Mouse (Mus musculus): ENCODE measurements at regions not wholly inside any gene's neighbourhood (a gene's known extent, or its start where the extent isn't known, plus 50 kb on each side); places are given as distances from the start of the nearest gene placed in this dataset.

- H3K4me1 ChIP-seq (ENCODE audit: control insufficient read depth, insufficient read depth, low read length), result no peaks in the 10 kb centered on the region
- 96% methylated on average over 2 of the region's 2 CpGs for WGBS
- H3K27ac ChIP-seq (ENCODE audit: low read length), result no peak overlapping the region
- ATAC-seq, result no peak
- no peaks in the 10 kb centered on the region for H3K9me3 ChIP-seq (replicated peaks; ENCODE audit: control insufficient read depth, low read length, poor library complexity, severe bottlenecking)
- no peaks in the 10 kb centered on the region for H3K27me3 ChIP-seq (ENCODE audit: control insufficient read depth, insufficient read depth, low read depth, low read length)
- H3K4me2 ChIP-seq (ENCODE audit: low read length), result no peak overlapping the region
- no peaks in the 10 kb centered on the region for H3K36me3 ChIP-seq (ENCODE audit: control insufficient read depth, insufficient read depth, low read length)
- no peak overlapping the region for H3K4me3 ChIP-seq (ENCODE audit: low read depth, low read length)
- H3K9ac ChIP-seq (ENCODE audit: low read depth, low read length), result no peak overlapping the region
Measured at GRCm38 (mm10) chr9:5761215-5761614, 407.2 kb upstream of the Pdgfd start.

GRCm38 (mm10) chr9:5769927-5770326 lies 398.5 kb upstream of the Pdgfd start:
- 84% methylated on average over 2 of the region's 2 CpGs for WGBS
- Histone ChIP-seq H3K27me3 (ENCODE audit: control insufficient read depth, insufficient read depth, low read depth, low read length) (no peaks in the 10 kb centered on the region), H3K27ac (ENCODE audit: low read length) (no peak overlapping the region), H3K9ac (ENCODE audit: low read depth, low read length) (no peak overlapping the region), H3K4me1 (ENCODE audit: control insufficient read depth, insufficient read depth, low read length) (no peaks in the 10 kb centered on the region), H3K36me3 (ENCODE audit: control insufficient read depth, insufficient read depth, low read length) (no peaks in the 10 kb centered on the region), H3K4me2 (ENCODE audit: low read length) (no peak overlapping the region), H3K4me3 (ENCODE audit: low read depth, low read length) (no peak overlapping the region), H3K9me3 (replicated peaks; ENCODE audit: control insufficient read depth, low read length, poor library complexity, severe bottlenecking) (no peaks in the 10 kb centered on the region)
- ATAC-seq, result no peak

GRCm38 (mm10) chr9:5771158-5771557 lies 397.2 kb upstream of the Pdgfd start:
- peak; percentile 78; the same call in 1 of the 2 replicates for ATAC-seq
- no peaks in the 10 kb centered on the region for H3K9me3 ChIP-seq (replicated peaks; ENCODE audit: control insufficient read depth, low read length, poor library complexity, severe bottlenecking)
- no peak overlapping the region for H3K4me2 ChIP-seq (ENCODE audit: low read length)
- no peak overlapping the region for H3K9ac ChIP-seq (ENCODE audit: low read depth, low read length)
- no peaks in the 10 kb centered on the region for H3K4me1 ChIP-seq (ENCODE audit: control insufficient read depth, insufficient read depth, low read length)
- H3K36me3 ChIP-seq (ENCODE audit: control insufficient read depth, insufficient read depth, low read length), result no peaks in the 10 kb centered on the region
- H3K27me3 ChIP-seq (ENCODE audit: control insufficient read depth, insufficient read depth, low read depth, low read length), result no peaks in the 10 kb centered on the region
- no peak overlapping the region for H3K27ac ChIP-seq (ENCODE audit: low read length)
- no peak overlapping the region for H3K4me3 ChIP-seq (ENCODE audit: low read depth, low read length)
